Mouse (Mus musculus) induced T-regulatory cell, adult 2 months (primary cell): ENCODE measurements around the gene Fam107b.

Experiments
- DNase-seq: peaks from one replicate; pipeline ENCODE4 v3.0.0-alpha.2; 2012; ENCODE audit warnings: low read depth

Gene Fam107b

DNA sequence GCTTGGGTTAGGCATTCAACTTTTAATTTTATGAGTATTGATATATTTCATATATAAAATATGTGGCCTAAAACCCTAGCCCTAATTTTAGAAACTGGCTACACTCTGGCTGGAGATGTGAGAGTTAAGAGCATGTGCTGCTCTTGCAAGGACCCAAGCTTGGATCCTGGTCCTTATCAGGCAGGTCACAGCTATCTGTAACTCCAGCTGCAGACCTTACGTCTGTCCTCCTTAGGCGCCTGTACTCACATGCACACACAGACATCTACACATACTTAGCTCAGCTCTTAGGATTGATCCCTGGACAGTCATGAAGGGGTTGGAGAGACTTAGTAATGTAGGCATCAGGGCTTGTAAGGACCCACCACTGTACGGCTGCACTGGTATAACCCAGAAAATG lies 205.3 kb downstream of the Fam107b start:
- no peak for DNase-seq

DNA sequence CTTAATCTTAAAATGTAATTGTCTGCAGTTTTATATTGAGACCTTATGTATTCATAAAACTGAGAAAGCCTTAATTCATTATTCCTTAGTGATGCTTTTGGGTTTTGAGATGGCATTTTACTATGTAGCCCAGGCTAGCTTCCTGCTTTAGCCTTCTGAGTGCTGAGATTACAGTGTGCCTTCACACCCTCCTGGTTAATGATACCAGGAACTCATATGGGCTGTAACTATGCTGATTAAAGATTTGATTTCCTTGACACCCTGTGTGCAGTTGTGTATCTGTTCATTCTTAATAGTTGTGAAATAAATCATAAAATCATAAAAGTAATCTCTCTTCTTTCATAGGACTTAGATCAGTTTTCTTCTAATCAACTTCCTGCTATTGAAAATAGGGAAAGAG lies 205.8 kb downstream of the Fam107b start:
- no peak for DNase-seq

DNA sequence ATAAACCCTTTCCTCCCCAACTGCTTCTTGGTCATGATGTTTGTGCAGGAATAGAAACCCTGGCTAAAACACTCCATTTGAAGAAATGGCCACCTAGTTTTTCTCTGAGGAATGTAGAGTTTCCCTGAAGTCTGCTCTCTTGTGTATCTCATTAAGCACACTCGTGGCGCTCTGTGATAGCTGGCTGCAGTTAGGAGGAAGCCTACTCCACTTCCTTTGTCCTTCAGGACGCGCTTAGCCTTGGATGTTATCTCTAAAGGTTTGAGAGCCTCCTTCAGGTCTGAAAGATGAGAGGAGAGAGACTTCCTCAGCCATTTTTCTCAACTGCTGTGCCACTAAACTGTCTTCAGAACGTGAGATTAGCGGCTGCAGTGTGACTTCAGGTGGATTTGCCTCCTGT lies 207.4 kb downstream of the Fam107b start:
- no peak for DNase-seq

DNA sequence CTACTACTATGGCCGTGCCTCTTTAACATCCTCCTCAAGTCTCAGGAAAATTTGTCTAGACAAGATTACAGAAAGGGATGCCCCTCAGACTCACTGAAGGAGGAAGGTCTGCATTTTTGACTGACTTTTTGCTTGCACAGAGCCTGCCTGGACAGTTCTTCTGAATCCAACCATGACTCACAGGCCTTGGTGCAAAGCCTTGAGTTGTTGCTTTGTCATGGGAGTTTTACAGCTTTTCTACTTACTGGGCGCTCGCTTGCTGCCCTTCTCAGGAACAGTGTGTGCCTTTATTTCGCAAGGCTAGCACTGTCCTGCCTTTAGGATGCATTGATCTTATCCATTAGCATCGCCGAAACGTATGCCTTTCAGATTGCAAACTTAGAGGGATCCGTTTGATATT lies 215.3 kb downstream of the Fam107b start:
- DNase-seq, result no peak

DNA sequence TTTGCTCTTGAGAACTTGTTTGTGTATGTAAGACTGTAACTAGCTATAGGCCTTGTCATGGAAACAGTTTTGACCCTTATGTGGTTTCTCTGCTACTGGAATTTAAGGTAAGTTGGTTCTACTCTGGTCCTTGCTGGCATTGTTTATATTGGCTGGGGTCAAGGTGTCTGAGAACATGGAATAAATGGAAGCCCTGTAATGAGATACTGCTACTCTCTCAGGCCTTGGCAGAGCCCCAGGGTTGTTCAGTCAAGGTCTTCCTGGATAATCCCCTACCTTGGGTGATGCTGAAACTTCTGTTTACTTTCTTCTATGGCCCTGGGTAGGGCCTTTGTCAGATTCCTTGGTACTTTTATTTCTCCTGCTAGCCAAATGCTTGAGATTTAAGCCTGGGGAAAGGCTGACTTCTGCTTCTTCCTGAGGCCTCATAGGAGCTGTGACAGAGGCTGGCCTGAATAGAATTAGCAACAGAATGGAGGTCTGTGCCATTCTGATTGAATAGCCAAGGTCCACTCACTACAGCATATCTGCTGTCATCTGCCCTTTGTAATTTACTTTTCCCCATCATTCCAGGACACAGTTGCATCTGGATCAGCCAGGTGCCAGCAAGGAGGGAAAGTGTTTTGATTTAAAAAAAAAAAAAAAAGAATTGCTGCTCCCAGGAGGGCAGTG lies 217.6 kb downstream of the Fam107b start:
- no peak for DNase-seq

DNA sequence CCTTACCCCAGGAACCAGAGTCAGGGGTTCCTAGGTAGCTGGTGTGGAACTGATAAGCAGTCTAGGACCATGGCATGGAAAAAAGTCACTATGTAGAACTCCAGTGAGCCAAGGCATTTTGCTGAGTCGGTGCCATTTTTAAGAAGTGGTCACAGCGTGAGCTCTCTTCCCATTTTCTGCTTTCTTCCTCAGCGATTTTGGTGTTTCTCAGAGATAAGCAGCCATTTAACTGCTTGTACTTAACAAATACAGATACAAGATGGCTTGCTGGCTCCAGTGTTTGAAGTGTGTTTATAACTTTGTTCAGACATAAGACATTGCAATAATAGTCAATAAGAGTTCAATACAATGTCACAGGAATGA lies 218.1 kb downstream of the Fam107b start:
- DNase-seq, result no peak

DNA sequence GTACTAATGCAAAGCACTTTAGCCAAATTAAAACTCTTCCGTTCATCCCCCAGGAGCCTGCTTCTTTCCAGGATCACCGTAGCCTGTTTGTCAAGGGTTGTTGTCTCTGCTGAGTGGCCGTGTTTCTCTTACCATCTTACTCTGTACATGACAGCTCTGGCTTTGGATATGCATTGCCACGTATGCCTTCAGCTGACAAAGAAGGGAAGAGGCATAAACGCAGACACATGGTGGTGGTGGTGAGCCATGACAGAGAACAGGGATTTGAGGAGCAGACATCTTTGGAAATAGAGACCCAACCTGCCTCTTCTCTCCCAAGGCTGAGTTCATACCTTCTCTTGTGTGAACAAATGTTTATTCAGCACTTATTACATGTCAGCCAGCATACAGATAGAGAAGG lies 226.3 kb downstream of the Fam107b start:
- DNase-seq, result no peak

DNA sequence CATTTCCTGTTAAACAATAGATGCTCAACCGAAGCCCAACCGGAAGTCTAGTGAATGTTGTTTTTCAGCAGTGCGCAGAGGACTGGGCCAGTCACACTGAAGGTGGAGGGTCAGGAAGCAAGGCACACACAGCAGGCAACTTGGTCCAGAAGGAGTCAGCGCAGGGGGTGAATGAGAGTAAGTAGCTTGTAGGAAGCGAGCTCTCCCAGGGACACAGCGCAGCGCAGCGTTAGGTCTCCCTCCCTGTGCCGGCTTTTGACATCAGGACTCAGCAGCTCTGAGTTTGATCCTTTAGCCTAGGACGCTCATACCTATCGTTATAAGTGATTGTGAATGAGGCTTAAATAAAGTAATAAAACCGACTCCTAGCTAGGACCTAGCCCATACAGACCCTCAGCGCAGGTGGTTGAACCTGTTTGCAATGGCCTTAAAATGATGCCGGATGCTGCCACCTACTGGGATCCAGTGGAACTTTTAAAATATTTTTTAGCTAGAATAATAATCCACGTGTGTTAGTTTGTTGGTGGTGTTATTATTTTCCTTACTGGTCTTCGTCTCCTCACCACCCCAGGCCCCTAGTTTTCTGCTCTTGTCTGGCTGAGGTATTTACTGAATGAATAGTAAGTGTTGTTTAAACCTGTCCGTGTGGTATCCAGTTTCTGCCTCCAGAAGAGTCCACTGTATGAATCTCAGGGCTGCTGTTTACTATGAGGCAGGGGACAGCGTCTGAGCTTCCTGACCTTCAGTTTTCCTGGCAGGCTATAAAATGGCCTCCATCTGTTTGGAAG lies 229.7 kb downstream of the Fam107b start:
- DNase-seq, result peak; percentile 86

DNA sequence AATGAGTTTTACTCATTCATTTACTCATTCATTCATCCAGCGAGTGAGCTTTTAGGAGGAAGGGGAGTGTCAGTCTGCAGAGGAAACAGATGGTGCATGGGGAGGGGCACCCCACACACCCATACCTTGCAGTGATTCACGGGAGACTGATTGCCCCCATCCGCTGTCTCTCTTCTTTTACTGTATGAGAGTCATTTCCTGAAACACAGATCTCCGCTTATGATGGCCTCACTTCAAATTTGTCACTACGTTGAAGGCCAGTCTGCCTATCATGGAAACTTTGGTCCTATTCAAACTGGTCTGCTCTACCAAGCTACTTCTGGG lies 230.2 kb downstream of the Fam107b start:
- no peak for DNase-seq

DNA sequence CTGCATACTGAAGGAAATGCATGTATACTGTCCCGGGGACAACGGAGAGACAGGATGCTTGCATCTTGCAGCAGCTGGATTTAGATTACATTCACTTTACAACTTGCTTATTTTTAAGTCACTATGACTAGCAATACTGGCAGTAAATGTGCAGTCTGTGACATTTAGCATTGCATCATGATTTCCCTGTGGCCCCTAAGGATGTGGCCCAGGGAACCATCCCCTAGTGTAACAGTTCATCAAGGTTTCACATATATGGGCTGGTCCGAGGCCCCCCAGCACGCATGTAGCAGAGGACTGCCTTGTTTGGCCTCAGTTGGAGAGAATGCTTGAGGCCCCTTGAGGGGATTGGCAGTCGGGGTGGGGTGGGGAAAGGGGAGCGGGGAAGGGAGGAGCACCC lies 235.5 kb downstream of the Fam107b start:
- DNase-seq, result no peak

DNA sequence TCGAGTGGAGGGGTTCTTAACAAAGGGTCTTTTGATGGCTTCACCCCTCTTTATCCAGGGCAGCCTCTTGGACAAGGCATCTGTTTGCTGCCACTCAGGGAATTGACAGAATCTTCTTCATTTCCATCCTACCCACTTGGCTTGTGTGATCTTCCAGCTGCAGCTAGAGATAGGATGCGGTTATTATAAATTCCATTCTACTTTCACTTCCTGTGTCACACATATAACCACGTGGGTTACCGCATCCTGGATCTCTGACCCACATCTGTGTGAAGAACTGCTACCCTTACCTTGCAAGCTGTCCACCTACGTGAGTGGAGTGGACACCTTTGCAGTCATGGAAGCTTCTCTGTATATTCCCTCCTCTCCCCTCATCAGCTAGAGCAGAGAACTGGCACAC lies 240.0 kb downstream of the Fam107b start:
- DNase-seq, result peak; percentile 68

DNA sequence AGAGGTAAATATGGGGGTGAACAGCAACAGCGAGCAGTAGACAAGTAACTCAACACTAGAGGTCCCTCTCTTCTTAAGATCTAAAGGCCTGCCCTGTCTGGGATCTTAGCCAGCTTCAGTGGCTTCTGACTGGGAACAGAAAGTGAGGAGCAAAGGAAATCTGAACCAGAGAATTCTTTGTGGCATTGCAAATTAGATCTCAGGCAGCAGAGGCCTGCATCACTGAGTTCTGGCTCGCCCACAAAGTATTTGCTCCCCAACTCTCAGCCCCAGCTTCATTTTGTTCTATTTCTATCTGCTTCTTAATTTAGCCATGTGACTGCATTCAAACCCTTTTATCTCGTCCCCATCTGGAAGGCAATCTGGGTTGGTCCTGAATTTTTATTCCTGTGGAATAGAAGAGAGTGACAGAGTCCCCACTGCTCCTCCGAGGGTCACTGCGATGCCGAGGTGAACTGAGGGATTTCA lies 245.9 kb downstream of the Fam107b start:
- DNase-seq, result no peak

DNA sequence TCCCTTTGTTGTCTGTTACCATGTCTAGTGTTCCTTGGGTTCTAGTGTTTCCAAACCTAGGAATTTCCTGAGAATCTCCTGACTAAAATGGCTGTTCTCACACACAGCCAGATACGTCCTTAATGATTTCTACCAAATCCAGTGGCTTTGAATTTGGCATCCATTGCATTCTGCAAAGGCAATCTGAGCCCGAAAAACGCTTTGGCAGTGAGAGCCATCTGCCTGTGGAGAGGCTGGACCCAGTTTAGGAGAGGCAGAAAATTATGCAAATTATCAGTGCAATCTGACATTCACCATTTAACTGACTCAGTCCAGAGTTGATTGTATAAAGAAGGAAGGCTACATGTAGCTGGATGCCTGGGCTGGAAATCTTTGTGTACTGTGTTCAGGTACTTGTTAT lies 247.3 kb downstream of the Fam107b start:
- DNase-seq, result no peak

DNA sequence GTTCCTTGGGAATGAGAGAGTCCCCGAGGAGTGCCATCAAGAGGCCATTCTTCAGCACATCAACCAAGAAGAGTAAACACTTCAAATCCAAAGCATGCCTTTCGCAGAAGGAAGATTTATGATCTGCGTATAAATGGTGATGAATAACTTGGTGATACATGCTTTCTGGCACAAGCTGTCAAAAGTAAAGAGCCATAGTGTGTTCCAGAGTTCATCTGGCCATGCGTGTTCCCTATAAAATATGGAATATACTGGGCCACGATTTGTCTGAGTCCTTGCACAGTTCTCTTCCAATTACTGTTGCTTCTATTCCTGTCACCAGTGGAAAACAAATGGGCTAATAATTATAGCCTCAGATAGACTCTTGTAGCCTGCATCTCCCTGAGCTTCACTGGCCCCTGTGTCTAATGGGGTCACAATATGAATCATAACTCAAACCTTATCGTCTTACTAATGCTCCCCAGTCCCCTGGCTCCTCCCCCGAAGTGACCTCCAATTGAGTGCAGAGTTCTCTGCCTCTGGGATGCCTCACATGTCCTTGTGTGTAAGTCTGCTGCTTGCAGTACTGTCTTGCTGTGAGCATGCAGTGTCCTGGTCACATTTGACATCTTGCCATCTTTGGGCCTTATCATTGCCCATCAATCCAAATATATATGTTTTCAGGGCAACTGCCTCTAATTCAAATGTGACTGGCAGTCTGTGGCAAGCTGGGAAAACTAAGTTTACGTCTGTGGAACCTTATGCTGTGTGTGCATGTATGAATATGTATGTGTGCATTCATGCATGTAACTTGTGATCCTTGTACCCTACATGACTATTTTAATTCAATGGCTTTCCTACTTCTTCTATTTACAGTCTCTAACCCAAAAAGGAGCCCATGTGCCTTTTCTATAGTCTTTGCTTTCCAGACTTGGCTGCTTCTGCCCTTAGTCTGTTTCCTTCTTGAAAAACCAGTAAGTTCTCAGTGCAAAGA lies 252.5 kb downstream of the Fam107b start:
- DNase-seq, result no peak
